Mouse (Mus musculus): ENCODE results near the gene Slc35b2.

The Slc35b2 gene

DNA sequence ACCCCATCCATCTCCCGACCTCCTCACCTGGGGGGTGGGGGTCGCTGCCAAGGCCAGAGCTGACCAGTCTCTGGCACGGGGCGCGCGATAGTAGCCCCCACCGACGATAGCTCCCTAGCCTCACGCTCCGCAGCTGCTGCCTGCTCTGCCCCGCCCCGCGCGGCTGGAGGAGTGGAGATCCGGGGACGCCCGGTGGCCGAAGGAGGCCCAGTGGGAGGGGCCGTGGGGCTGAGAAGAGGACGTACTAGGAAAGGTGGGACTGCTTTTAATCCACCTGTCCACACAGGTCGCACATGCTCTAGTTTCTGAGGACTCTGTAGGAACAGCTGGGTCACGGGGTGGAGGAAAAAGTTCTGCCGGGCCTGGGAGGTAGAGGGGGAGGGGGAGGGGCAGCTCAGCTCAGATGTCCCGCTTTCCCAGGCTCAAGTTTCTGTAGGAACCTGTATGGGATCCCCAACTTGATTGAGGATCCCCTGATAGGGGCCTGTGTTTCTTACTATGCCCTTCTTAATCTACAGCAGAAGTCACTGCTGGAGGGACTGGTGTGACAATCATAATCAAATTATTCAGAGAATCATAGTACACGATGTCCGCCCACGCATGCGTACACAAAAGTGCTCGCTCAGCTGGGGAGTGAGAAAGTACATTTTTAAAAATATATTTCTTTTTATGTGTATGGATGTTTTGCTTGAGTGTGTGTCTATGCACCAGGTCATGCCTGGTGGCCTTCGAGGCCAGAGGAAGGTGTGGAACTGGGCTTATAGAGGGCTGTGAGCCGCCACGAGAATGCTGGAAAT is 36.0 kb downstream of the Slc35b2 start, which contains the start of gene Slc29a1:
TSS of gene Slc29a1 (minus strand) at position 161 of the 797 bp plus-strand sequence.
- no peak for DNase-seq (ENCODE audit: low spot score in 2 of 2)

DNA sequence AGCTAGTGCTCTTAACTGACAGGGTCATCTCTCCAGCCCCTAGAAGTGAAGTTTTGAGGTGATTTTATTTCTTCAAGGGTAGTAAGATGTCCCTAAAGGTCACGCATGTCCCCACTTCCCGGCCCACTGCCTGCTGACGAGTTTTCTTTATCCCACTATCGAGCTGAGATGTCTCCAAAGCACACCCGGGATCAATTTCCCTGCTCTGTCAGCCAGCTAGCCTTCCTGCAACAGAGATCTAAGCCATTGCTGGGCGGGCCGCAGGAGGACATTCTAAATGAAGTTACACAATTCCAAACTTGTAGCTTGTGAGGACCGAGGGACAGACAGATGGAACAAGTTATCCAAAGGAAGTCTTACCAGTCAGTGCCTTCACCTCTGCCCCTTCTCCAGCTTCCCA is 36.6 kb downstream of the Slc35b2 start:
- no peak for DNase-seq (ENCODE audit: low spot score in 2 of 2)

DNA sequence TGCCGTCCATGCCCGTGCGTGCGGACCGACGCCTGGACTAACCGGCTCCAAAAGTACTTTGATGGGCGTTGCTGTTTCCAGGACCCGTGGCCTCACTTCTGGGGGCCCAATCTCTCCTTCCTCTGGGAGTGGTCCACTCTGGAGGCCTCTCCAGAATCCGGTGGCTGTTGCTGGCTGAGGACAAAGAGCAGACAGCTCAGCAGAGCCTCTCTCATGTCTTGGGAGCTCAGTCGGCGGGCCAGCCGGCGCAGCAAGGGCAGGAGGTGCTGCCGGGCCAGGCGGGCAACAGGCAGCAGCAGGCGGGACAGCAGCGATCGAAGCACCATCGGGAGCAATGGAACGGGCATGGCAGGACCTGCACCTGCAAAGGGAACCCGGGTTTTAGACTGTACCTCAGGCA is 37.7 kb downstream of the Slc35b2 start:
- DNase-seq (ENCODE audit: low spot score in 2 of 2), result no peak

DNA sequence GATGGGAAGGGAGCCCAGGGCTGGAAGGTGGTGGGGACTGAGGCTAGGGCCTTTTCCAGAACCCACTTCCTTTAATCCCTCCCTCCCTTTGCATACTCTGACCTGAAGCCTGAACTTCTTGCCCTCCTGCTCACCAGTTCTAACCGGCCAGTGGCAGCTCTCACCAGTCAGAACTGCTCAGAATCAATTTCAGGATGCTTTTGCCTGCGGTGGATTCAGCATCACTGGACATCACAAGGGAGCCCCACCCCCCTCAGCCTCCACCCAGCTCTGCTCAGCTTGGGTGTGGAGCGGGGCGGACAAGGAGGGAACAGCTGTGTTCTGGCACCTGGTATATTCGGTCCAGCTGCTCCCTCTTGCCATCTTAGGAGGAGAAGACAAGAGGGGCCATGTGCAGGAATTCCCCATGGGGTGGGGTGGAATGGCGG is 38.2 kb downstream of the Slc35b2 start, which contains the start of gene Mymx:
TSS of gene Mymx (minus strand) at position 226 of the 428 bp plus-strand sequence.
- no peak for DNase-seq (ENCODE audit: low spot score in 2 of 2)

DNA sequence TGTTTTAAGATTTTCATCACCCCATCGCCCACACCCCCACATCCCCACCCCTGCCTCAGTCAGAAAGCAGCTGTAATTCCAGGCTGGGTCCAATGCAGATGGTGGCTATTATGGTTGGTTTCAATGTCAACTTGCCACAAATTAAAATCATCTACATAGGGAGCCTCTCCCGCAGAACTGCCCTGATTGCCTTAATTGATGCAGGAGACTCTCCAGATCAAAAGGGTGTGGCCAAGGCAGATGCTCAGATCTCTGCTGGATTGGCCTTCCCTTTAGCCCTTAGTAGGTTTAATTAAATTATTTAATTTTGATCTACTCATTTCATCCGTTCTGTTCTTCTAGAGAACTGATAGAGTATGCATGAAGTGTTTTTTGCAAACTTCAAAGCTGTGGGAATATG is 39.3 kb downstream of the Slc35b2 start:
- no peak for DNase-seq (ENCODE audit: low spot score in 2 of 2)

DNA sequence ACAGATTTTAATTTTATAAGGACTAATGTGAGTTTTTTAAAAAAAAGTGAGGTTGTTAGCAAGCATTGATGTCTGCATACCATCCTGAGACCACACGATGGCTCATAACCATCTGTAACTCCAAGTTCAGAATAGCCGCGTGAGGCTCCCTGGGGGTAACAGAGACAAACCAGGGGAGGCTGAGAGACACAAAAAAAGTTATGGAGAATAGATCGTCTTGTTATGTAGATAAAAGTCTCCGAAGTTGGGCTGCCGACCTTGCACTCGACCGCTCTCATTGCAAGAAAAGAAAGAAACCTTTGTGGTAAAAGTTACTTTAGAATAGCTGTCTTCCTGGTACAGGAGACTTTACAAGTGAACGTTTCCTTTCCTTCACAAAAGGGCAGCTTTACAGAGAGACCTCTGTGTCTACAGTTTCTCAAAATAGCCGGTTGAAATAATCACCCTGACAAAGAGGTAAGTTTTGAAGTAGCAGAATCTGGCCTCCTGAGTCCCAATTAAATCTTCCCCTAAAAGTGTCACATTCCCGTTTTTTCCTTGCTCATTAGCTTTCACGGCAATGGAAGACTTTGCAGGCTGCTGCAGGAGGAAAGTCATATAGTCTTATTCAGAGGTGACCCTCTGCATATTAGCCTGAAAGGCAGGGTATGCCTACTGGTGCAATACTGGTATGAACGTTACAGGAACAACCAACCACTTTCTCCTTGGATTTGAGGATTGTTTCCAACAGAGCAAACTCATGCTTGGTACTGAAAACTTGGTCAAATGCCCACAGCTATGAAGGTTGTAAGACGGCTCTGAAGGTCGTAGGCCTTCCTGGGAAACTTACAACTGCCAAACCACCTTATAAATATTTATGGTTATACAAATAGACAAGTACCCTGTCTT is 43.6 kb downstream of the Slc35b2 start:
- no peak for DNase-seq (ENCODE audit: low spot score in 2 of 2)

DNA sequence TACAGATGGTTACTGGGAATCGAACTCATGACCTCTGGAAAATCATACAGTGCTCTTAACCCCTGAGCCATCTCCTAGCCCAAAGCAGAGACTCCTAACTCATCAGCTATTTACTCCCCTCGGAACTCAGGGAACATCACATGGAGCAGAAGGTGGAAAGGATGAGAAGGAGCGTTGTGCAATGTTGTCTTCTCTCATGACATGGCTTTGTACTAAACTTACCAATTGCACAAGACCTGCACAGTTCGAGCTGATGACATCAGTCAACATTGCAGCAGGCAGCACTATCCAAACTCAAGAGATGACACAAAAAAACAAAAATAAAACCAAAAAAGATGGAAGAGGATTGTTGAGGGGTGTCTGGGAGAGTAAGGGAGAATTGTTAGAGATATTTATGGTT is 44.7 kb downstream of the Slc35b2 start:
- no peak for DNase-seq (ENCODE audit: low spot score in 2 of 2)

DNA sequence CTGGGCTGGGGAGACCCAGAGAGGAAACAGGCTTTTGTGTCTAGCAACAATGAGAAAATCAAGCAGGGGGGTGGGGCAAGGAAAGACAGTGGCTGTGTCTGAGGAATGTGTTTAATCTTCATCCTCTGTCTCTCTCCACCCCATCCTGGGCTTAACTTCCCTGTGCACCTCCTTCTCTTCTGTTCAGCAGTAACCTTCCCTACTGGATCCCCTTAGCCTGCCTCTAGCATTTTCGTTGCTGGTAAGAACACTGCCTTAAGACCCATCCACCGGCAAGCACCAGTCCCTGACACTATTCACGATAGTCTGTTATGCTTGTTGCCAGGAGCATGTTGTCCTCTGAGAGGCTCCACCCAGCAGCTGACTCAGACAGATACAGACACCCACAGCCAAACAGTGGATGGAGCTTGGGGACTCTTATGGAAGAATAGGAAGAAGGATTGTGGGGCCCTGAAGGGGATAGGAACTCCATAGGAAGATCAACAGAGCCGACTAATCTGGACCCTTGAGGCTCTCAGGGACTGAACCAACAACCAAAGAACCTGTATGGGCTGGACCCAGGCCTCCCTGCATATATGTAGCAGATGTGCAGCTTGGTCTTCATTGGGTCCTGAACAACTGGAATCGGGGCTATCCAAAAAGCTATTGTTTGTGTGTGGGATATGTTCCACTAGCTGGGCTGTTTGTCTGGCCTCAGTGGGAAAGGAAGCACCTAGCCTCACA is 46.6 kb downstream of the Slc35b2 start:
- DNase-seq (ENCODE audit: low spot score in 2 of 2), result peak; percentile 67 to 73

DNA sequence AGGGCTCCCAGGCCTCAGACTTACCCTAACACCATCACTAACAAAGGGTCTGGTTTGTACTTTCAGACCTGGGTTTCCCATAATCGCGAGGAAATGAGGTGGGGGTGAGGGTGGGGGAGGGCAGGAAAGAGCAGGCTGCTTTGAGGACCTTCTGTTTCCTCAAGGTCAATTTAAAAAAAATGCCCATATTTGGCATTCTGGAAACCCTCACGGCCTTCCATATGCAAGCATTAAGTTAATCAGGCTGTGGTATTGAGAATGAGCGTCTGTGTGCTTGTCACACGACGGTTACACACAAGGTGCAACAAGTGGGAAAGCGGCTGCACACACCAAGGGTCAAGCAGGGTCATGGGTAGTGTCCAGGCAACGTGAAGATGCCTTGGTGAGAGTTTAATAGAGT is 48.3 kb downstream of the Slc35b2 start:
- DNase-seq (ENCODE audit: low spot score in 2 of 2), result no peak

DNA sequence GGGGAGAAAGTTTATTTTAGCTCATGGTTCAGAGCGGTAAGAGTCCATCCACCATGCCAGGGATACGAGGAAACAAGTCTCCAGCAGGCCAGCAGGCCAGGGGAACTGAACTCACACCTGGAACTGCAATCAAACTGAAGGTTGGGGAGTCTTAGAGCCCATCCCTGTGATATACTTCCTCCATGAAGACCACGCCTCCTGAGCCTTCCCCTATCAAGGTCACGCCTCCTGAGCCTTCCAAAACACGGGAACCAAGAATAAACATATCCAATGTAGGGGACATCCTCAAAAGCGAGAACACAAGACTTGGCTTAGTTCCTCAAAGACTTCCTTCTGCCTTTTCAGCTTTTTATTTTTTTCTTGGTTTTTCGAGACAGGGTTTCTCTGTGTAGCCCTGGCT is 49.2 kb downstream of the Slc35b2 start:
- DNase-seq (ENCODE audit: low spot score in 2 of 2), result no peak

DNA sequence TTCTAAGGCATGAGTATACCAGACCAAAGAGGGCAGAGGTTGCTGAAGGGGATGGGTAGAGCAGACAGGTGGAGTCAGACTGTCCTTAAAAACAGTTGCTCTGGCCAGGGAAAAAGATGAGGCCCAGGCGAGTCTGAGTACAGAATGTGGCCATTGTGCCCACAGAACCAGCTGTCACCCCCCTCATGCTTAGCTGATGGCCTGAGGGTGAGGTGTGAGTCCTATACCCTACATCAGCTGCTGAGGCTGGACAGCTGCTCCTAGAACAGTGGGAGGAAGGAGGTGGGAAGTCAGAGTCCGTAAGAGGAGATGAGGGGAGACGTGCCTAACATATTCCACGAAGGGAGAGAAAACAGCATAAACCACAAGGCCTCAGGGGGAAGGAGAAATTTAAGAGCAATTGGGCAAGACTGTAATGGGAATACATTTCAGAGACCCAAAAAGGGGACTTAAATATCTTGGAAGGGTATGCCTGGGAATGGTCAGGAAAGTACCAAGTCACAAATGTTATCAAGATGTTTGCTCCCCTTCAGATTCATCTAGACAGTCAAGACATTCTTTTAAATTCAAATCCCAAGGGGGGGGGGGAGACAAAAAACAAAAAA is 52.5 kb downstream of the Slc35b2 start:
- no peak for DNase-seq (ENCODE audit: low spot score in 2 of 2)

DNA sequence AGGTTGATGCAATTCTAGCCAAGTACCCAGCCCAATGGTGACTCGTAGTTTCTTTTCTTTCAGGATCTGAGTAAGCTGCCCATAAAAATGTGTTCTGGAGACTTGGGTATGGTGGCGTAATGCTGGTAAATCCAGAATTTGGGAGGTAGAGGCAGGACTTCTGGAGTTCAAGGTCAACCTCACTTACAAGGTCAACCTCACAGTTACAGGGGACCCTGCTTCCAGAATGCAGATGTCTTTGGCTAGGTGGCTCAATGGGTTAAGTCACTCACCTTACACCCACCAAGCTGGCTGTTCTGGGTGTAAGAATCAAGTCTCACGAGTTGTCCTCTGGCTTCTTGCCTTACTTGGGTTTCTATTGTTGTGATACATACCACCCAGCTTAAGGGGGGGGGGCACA is 53.0 kb downstream of the Slc35b2 start:
- no peak for DNase-seq (ENCODE audit: low spot score in 2 of 2)

Measured in heart, adult 9 months (tissue).